Mouse (Mus musculus): ENCODE results near the gene Actr1a. TPM values are rescaled to one million over a fixed set of nuclear protein-coding genes. Genes with fewer than 3 reads are reported as not detected.
A peak's percentile ranks its signal among the peaks of the same experiment; 100 is the strongest.

Gene Actr1a
- polyA plus RNA-seq (2015; fragmentation: Nextera tagmentation; extraction: Ambion mirVana): 329 and 338 TPM in 2 replicates

GRCm38 (mm10) chr19:46395109-46396009, at the start of gene Actr1a:
TSS of gene Actr1a (minus strand) at chr19:46395748.
- Histone ChIP-seq H3K27me3 (no peaks in the 10 kb centered on the region), H3K4me1 (replicated peaks) (peaks cover 53% of the 10 kb centered on the region), H3K4me2 (peak within 1 kb of the TSS; percentile 93), H3K4me3 (peak within 1 kb of the TSS; percentile 85), H3K36me3 (no peaks in the 10 kb centered on the region), H3K27ac (replicated peaks) (peak within 1 kb of the TSS; percentile 91), H3K9me3 (no peaks in the 10 kb centered on the region), H3K9ac (peak within 1 kb of the TSS; percentile 84)
- WGBS: under 1% methylated on average over 51 of the region's 51 CpGs
- ATAC-seq (ENCODE audit: low FRiP score, low read depth): peak; percentile 95

- no peaks in the 10 kb centered on the region for H3K9me3 ChIP-seq
- H3K4me3 ChIP-seq: no peak overlapping the region
- H3K4me1 ChIP-seq (replicated peaks): peaks cover 43% of the 10 kb centered on the region
- no peaks in the 10 kb centered on the region for H3K27me3 ChIP-seq
- no peak overlapping the region for H3K4me2 ChIP-seq
- no peak overlapping the region for H3K9ac ChIP-seq
- no peaks in the 10 kb centered on the region for H3K36me3 ChIP-seq
- H3K27ac ChIP-seq (replicated peaks): 0 out of 2 replicates have a peak overlapping the region, but pooled peaks have one; percentile 25
- ATAC-seq (ENCODE audit: low FRiP score, low read depth): peak; percentile 50
- 6% methylated on average over 6 of the region's 6 CpGs for WGBS
These were observed 48.7 kb upstream of the Actr1a start for GRCm38 (mm10) chr19:46444209-46444608.

GRCm38 (mm10) chr19:46443509-46443908, 48.0 kb upstream of the Actr1a start:
- no peaks in the 10 kb centered on the region for H3K9me3 ChIP-seq
- H3K4me2 ChIP-seq: no peak overlapping the region
- H3K4me1 ChIP-seq (replicated peaks): peaks cover 36% of the 10 kb centered on the region
- 11% methylated on average over 6 of the region's 6 CpGs for WGBS
- H3K9ac ChIP-seq: no peak overlapping the region
- ATAC-seq (ENCODE audit: low FRiP score, low read depth): no peak
- no peaks in the 10 kb centered on the region for H3K27me3 ChIP-seq
- peak overlapping the region; percentile 25 for H3K27ac ChIP-seq (replicated peaks)
- no peak overlapping the region for H3K4me3 ChIP-seq
- no peaks in the 10 kb centered on the region for H3K36me3 ChIP-seq

- Histone ChIP-seq H3K27me3 (no peaks in the 10 kb centered on the region), H3K4me3 (no peak overlapping the region), H3K9ac (no peak overlapping the region), H3K4me1 (replicated peaks) (peaks cover 18% of the 10 kb centered on the region), H3K36me3 (no peaks in the 10 kb centered on the region), H3K27ac (replicated peaks) (no peak overlapping the region), H3K9me3 (no peaks in the 10 kb centered on the region), H3K4me2 (no peak overlapping the region)
- 5% methylated on average over 7 of the region's 7 CpGs for WGBS
- no peak for ATAC-seq (ENCODE audit: low FRiP score, low read depth)
These were observed 39.9 kb upstream of the Actr1a start for GRCm38 (mm10) chr19:46435492-46435891.

GRCm38 (mm10) chr19:46434591-46434990, 39.0 kb upstream of the Actr1a start:
- WGBS: 49% methylated on average over 9 of the region's 9 CpGs

GRCm38 (mm10) chr19:46434148-46434547, 38.6 kb upstream of the Actr1a start:
- H3K4me2 ChIP-seq: no peak overlapping the region
- H3K9me3 ChIP-seq: no peaks in the 10 kb centered on the region
- H3K27ac ChIP-seq (replicated peaks): peak overlapping the region; percentile 35; the same call in 1 of the 2 replicates
- H3K4me3 ChIP-seq: no peak overlapping the region
- no peak for ATAC-seq (ENCODE audit: low FRiP score, low read depth)
- 70% methylated on average over 9 of the region's 9 CpGs for WGBS
- H3K27me3 ChIP-seq: no peaks in the 10 kb centered on the region
- peaks cover 18% of the 10 kb centered on the region for H3K4me1 ChIP-seq (replicated peaks)
- H3K36me3 ChIP-seq: no peaks in the 10 kb centered on the region
- no peak overlapping the region for H3K9ac ChIP-seq

More at GRCm38 (mm10) chr19:46434591-46434990, 39.0 kb upstream of the Actr1a start:
- H3K9me3 ChIP-seq: no peaks in the 10 kb centered on the region
- peaks cover 18% of the 10 kb centered on the region for H3K4me1 ChIP-seq (replicated peaks)
- peak overlapping the region; percentile 35; the same call in 1 of the 2 replicates for H3K27ac ChIP-seq (replicated peaks)
- H3K36me3 ChIP-seq: no peaks in the 10 kb centered on the region
- no peaks in the 10 kb centered on the region for H3K27me3 ChIP-seq
- no peak overlapping the region for H3K4me3 ChIP-seq
- no peak overlapping the region for H3K4me2 ChIP-seq
- no peak overlapping the region for H3K9ac ChIP-seq
- ATAC-seq (ENCODE audit: low FRiP score, low read depth): no peak

GRCm38 (mm10) chr19:46433712-46434111, 38.2 kb upstream of the Actr1a start:
- Histone ChIP-seq H3K36me3 (no peaks in the 10 kb centered on the region), H3K9me3 (no peaks in the 10 kb centered on the region), H3K4me3 (no peak overlapping the region), H3K27me3 (no peaks in the 10 kb centered on the region), H3K4me2 (no peak overlapping the region), H3K27ac (replicated peaks) (peak overlapping the region; percentile 59; the same call in 1 of the 2 replicates), H3K4me1 (replicated peaks) (peaks cover 18% of the 10 kb centered on the region), H3K9ac (no peak overlapping the region)
- WGBS: 68% methylated on average over 7 of the region's 7 CpGs
- ATAC-seq (ENCODE audit: low FRiP score, low read depth): no peak

- ATAC-seq (ENCODE audit: low FRiP score, low read depth): no peak
These were observed 33.7 kb upstream of the Actr1a start for GRCm38 (mm10) chr19:46429250-46429649.

GRCm38 (mm10) chr19:46426488-46426887, 30.9 kb upstream of the Actr1a start:
- 66% methylated on average over 12 of the region's 12 CpGs for WGBS

More at GRCm38 (mm10) chr19:46429250-46429649, 33.7 kb upstream of the Actr1a start:
- no peak overlapping the region for H3K4me3 ChIP-seq
- no peak overlapping the region for H3K27ac ChIP-seq (replicated peaks)
- H3K4me1 ChIP-seq (replicated peaks): peaks cover 12% of the 10 kb centered on the region; the same call in 1 of the 2 replicates
- no peak overlapping the region for H3K9ac ChIP-seq
- H3K27me3 ChIP-seq: no peaks in the 10 kb centered on the region
- H3K4me2 ChIP-seq: no peak overlapping the region
- H3K36me3 ChIP-seq: no peaks in the 10 kb centered on the region
- H3K9me3 ChIP-seq: no peaks in the 10 kb centered on the region

GRCm38 (mm10) chr19:46425266-46425665, 29.7 kb upstream of the Actr1a start:
- Histone ChIP-seq H3K9ac (no peak overlapping the region), H3K4me3 (no peak overlapping the region), H3K4me2 (no peak overlapping the region), H3K9me3 (no peaks in the 10 kb centered on the region), H3K27me3 (no peaks in the 10 kb centered on the region), H3K4me1 (replicated peaks) (peaks cover 30% of the 10 kb centered on the region), H3K27ac (replicated peaks) (no peak overlapping the region), H3K36me3 (no peaks in the 10 kb centered on the region)
- no peak for ATAC-seq (ENCODE audit: low FRiP score, low read depth)
- WGBS: 81% methylated on average over 8 of the region's 8 CpGs

More at GRCm38 (mm10) chr19:46426488-46426887, 30.9 kb upstream of the Actr1a start:
- Histone ChIP-seq H3K9me3 (no peaks in the 10 kb centered on the region), H3K4me2 (no peak overlapping the region), H3K27ac (replicated peaks) (0 out of 2 replicates have a peak overlapping the region, but pooled peaks have one; percentile 32), H3K36me3 (no peaks in the 10 kb centered on the region), H3K9ac (no peak overlapping the region), H3K4me1 (replicated peaks) (peaks cover 30% of the 10 kb centered on the region), H3K4me3 (no peak overlapping the region), H3K27me3 (no peaks in the 10 kb centered on the region)
- ATAC-seq (ENCODE audit: low FRiP score, low read depth): no peak

- H3K4me1 ChIP-seq (replicated peaks): peaks cover 30% of the 10 kb centered on the region
- H3K27ac ChIP-seq (replicated peaks): peak overlapping the region; percentile 72
- H3K9me3 ChIP-seq: no peaks in the 10 kb centered on the region
- 39% methylated on average over 11 of the region's 11 CpGs for WGBS
- no peak overlapping the region for H3K4me3 ChIP-seq
- no peak overlapping the region for H3K9ac ChIP-seq
- H3K27me3 ChIP-seq: no peaks in the 10 kb centered on the region
- no peak overlapping the region for H3K4me2 ChIP-seq
- H3K36me3 ChIP-seq: no peaks in the 10 kb centered on the region
- peak; percentile 86 for ATAC-seq (ENCODE audit: low FRiP score, low read depth)
These were observed 27.1 kb upstream of the Actr1a start for GRCm38 (mm10) chr19:46422384-46423338.
